Comparison of ENCODE assay signal across 20 mouse cellular contexts in the genomic region with DNA sequence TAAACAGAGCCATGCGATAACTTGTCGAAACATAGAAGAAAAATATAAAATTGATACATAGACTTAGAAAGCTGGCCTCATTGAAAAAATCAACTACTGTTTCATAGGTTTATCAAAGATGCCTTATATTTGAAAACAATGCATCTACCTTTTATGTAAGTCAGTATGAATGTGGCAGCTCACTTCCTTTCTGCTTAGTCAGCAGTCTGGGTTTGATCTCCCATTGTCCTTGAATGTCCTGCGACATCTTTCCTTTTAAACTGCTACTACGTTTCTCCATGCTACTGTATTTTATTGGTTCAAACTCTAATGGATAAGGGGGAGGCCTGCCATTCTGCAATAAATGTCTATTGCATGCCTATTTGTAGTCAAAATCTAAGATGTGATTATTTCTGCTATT.
A peak's percentile ranks its signal among the peaks of the same experiment; 100 is the strongest.
DNase-seq lines count a peak whose midpoint lies in the region; ATAC-seq and TF ChIP-seq lines count a peak whose summit lies in the region.
"Had no signal": no experiment of that assay in that cellular context is flagged by ENCODE, and none has a peak within 500 bp of the region (broad histone marks: within the 10 kb centered on the region; RNA-seq: fewer than 3 reads in every experiment).

No protein-coding gene starts in this region.

- no peak for DNase-seq in CH12.LX (ENCODE audit: extremely low read depth)
- DNase-seq in ES-E14 (ENCODE audit: low read depth, low spot score), result no peak
- no peak for DNase-seq in frontal cortex, adult 2 months (ENCODE audit: extremely low spot score in 1 of 2, low spot score in 1 of 2)
- DNase-seq in forebrain, embryonic 14.5 days (ENCODE audit: low spot score), result no peak
- DNase-seq: adrenal gland, adult 2 months; adrenal gland, adult 8-10 months; adrenal gland, postnatal 10 days; adrenal gland, postnatal 14 days; adrenal gland, postnatal 25 days; adrenal gland, postnatal 36 days; B cell, adult 2 months; cerebellum, adult 11 months; cerebellum, adult 11-12 months; cerebellum, adult 18-20 months; cerebellum, adult 2 months; cerebellum, adult 8-10 months had no signal

- H3K79me2 ChIP-seq in CH12.LX (replicated peaks; ENCODE audit: control insufficient read depth, extremely low read depth, insufficient read depth, poor library complexity, severe bottlenecking), result no peaks in the 10 kb centered on the region

- no peak for TF ChIP-seq EP300 in CH12.LX (IDR thresholded peaks at IDR 0.05; ENCODE audit: low read length)

- in situ Hi-C loops in CH12.LX (cut with MboI; ENCODE audit: low pct_ligation_motif_present, low pct_unique_long_range_greater_than_20kb, low sequenced_read_pairs) (no loop called here), ES-E14 (cut with MboI; ENCODE audit: low sequenced_read_pairs in 2 of 2, unreplicated experiment in 2 of 2) (no loop called here)

- H3K36me3 ChIP-seq in CH12.LX (replicated peaks in 1 of 2; ENCODE audit: control insufficient read depth in 1 of 2, insufficient read depth in 1 of 2, low read length in 1 of 2) (no peaks in the 10 kb centered on the region), ES-E14 (ENCODE audit: control insufficient read depth, insufficient read depth, low read length, poor library complexity, severe bottlenecking) (no peaks in the 10 kb centered on the region)
- H3K36me3 ChIP-seq in forebrain, embryonic 14.5 days (ENCODE audit: control insufficient read depth, insufficient read depth, low read length), result no peaks in the 10 kb centered on the region
- H3K36me3 ChIP-seq: G1E had no signal

- H3K9me3 ChIP-seq in CH12.LX (replicated peaks; ENCODE audit: low read length), result no peaks in the 10 kb centered on the region
- H3K9me3 ChIP-seq in ES-E14 (ENCODE audit: control insufficient read depth, insufficient read depth, low read depth, low read length), result no peaks in the 10 kb centered on the region
- no peaks in the 10 kb centered on the region for H3K9me3 ChIP-seq in forebrain, embryonic 14.5 days (replicated peaks; ENCODE audit: control insufficient read depth, low read length)
- H3K9me3 ChIP-seq: G1E had no signal

- no peak overlapping the region for H3K9ac ChIP-seq in CH12.LX (ENCODE audit: insufficient read depth, low read depth)
- no peak overlapping the region for H3K9ac ChIP-seq in ES-E14 (ENCODE audit: insufficient read depth, low read depth, low read length, poor library complexity, severe bottlenecking)
- H3K9ac ChIP-seq in forebrain, embryonic 14.5 days (ENCODE audit: low read length), result no peak overlapping the region

- H3K4me1 ChIP-seq in CH12.LX (ENCODE audit: control insufficient read depth in 1 of 2, insufficient read depth in 2 of 2), result no peaks in the 10 kb centered on the region
- no peaks in the 10 kb centered on the region for H3K4me1 ChIP-seq in ES-E14 (ENCODE audit: control insufficient read depth in 2 of 2, insufficient read depth in 2 of 2, low read length in 2 of 2, poor library complexity in 1 of 2)
- H3K4me1 ChIP-seq in forebrain, embryonic 14.5 days (ENCODE audit: control insufficient read depth, insufficient read depth, low read length), result no peaks in the 10 kb centered on the region

- no peaks in the 10 kb centered on the region for H3K27me3 ChIP-seq in CH12.LX (replicated peaks)
- no peaks in the 10 kb centered on the region for H3K27me3 ChIP-seq in forebrain, embryonic 14.5 days (replicated peaks; ENCODE audit: control insufficient read depth, insufficient read depth, low read length)
- H3K27me3 ChIP-seq: Patski had no signal

- TF ChIP-seq POLR2A in CH12.LX (IDR thresholded peaks at IDR 0.05; ENCODE audit: low read depth, low read length), result no peak

- H3K27ac ChIP-seq in CH12.LX (ENCODE audit: insufficient read depth, low read depth) (no peak overlapping the region), ES-E14 (ENCODE audit: insufficient read depth, low read depth, low read length, poor library complexity, severe bottlenecking) (no peak overlapping the region)
- no peak overlapping the region for H3K27ac ChIP-seq in forebrain, embryonic 14.5 days (ENCODE audit: low read depth, low read length)

- H3K4me3 ChIP-seq in CH12.LX (replicated peaks in 1 of 3; ENCODE audit: low read depth in 2 of 3, low read length in 2 of 3, poor library complexity in 1 of 3) (no peak overlapping the region), ES-E14 (ENCODE audit: insufficient read depth in 1 of 2, low read depth in 1 of 2, low read length in 2 of 2, poor library complexity in 1 of 2, severe bottlenecking in 1 of 2) (no peak overlapping the region)
- H3K4me3 ChIP-seq in forebrain, embryonic 14.5 days (ENCODE audit: low read depth, low read length), result no peak overlapping the region

- 91% methylated on average over 4 of the region's 4 CpGs for WGBS in forebrain, embryonic 14.5 days

- no peak overlapping the region for H3K4me2 ChIP-seq in CH12.LX (ENCODE audit: insufficient read depth, low read depth, poor library complexity, severe bottlenecking)
- no peak overlapping the region for H3K4me2 ChIP-seq in forebrain, embryonic 14.5 days (ENCODE audit: low read length)

- no peak for ATAC-seq in forebrain, embryonic 14.5 days
- ATAC-seq: activated CD4-positive, CD25-positive, alpha-beta regulatory T cell, adult 4 months; CD4-positive, CD25-positive, alpha-beta regulatory T cell, adult 4 months; Patski had no signal

- no peak for TF ChIP-seq CTCF in CH12.LX (conservative IDR thresholded peaks at IDR 0.05 in 1 of 2, IDR thresholded peaks at IDR 0.05 in 1 of 2; ENCODE audit: low read depth in 2 of 2, low read length in 2 of 2)

- dilution Hi-C loops in CH12.LX (cut with MboI; ENCODE audit: extremely low pct_ligation_motif_present, extremely low pct_unique_long_range_greater_than_20kb, low sequenced_read_pairs), result no loop called here

- TF ChIP-seq RAD21 in CH12.LX (IDR thresholded peaks at IDR 0.05; ENCODE audit: low read depth, low read length), result no peak

TF ChIP-seq in CH12.LX, 34 proteins besides CTCF, POLR2A, EP300 and RAD21:
- no peak for TF ChIP-seq MAZ (IDR thresholded peaks at IDR 0.05; ENCODE audit: low read depth, low read length)
- TF ChIP-seq MAFK (IDR thresholded peaks at IDR 0.05; ENCODE audit: insufficient replicate concordance, low read length), result peak; percentile 85
- no peak for TF ChIP-seq NRF1 (IDR thresholded peaks at IDR 0.05; ENCODE audit: low read depth, low read length)
- no peak for TF ChIP-seq E2F4 (IDR thresholded peaks at IDR 0.05; ENCODE audit: insufficient replicate concordance, low read depth, low read length)
- TF ChIP-seq USF1 (IDR thresholded peaks at IDR 0.05; ENCODE audit: low read depth, low read length), result no peak
- TF ChIP-seq CHD1 (IDR thresholded peaks at IDR 0.05; ENCODE audit: low read depth, low read length), result no peak
TF ChIP-seq in CH12.LX: peak in this region for 1.

TF ChIP-seq in ES-E14, 5 proteins besides CTCF, POLR2A, EP300 and RAD21:
- TF ChIP-seq MAFK (IDR thresholded peaks at IDR 0.05; ENCODE audit: insufficient read depth, low read depth, low read length), result peak; percentile 90
- no peak for TF ChIP-seq ZNF384 (IDR thresholded peaks at IDR 0.05; ENCODE audit: low read depth, low read length)
- no peak for TF ChIP-seq CHD2 (IDR thresholded peaks at IDR 0.05; ENCODE audit: low read depth, low read length)
- no peak for TF ChIP-seq ZC3H11A (IDR thresholded peaks at IDR 0.05; ENCODE audit: borderline replicate concordance, low read depth, low read length)
- TF ChIP-seq HCFC1 (IDR thresholded peaks at IDR 0.05; ENCODE audit: borderline replicate concordance, insufficient read depth, low read length), result no peak
